Mouse (Mus musculus) CH12.LX (cell line): ENCODE data around the gene Tacr2. TPM values are rescaled to one million over a fixed set of nuclear protein-coding genes. Genes with fewer than 3 reads are reported as not detected.
A peak's percentile ranks its signal among the peaks of the same experiment; 100 is the strongest.

Experiments
- DNase-seq: peaks from one replicate; pipeline ENCODE4 v3.0.0-alpha.2; 2013; ENCODE audit errors: extremely low read depth
- H3K27ac ChIP-seq: 2 replicates; pipeline ENCODE4 v1.5.1; 2012; ENCODE audit warnings: low read depth, mild to moderate bottlenecking, control low read depth, moderate library complexity; ENCODE audit not compliant: insufficient read depth
- H3K27me3 ChIP-seq: replicated peaks from 2 replicates; pipeline ENCODE3; 2012; ENCODE audit warnings: inconsistent platforms
- H3K36me3 ChIP-seq, 2 experiments: replicated peaks in 1 of 2; 2 replicates each; pipeline versions ENCODE3 to v1.6.1; 2012; ENCODE audit warnings: inconsistent platforms in 1 of 2, low read length in 1 of 2, mild to moderate bottlenecking in 1 of 2, mixed read lengths in 1 of 2, moderate library complexity in 1 of 2; ENCODE audit not compliant: control insufficient read depth in 1 of 2, insufficient read depth in 1 of 2
- H3K4me1 ChIP-seq, 2 experiments: 2 replicates each; pipeline ENCODE4 v1.6.1; 2012; ENCODE audit warnings: inconsistent platforms in 1 of 2, moderate library complexity in 1 of 2; ENCODE audit not compliant: insufficient read depth in 2 of 2, control insufficient read depth in 1 of 2
- H3K4me2 ChIP-seq: 2 replicates; pipeline ENCODE4 v1.6.1; 2012; ENCODE audit warnings: low read depth, mild to moderate bottlenecking, control low read depth; ENCODE audit not compliant: poor library complexity, insufficient read depth, severe bottlenecking
- H3K4me3 ChIP-seq, 3 experiments: fragments of 150-350 bp in 1 of 3; sonication (generic) in 1 of 3; replicated peaks in 1 of 3; 2 replicates each; pipeline versions ENCODE3 to v1.5.1; 2011 to 2012; ENCODE audit warnings: low read depth in 2 of 3, low read length in 2 of 3, mild to moderate bottlenecking in 2 of 3, moderate library complexity in 2 of 3, control low read depth in 1 of 3, improper control_type of control experiment in 1 of 3, inconsistent platforms in 1 of 3, mixed read lengths in 1 of 3; ENCODE audit not compliant: poor library complexity in 1 of 3
- H3K79me2 ChIP-seq: replicated peaks from 2 replicates; pipeline ENCODE4 v1.6.1; 2012; ENCODE audit warnings: mild to moderate bottlenecking, moderate library complexity; ENCODE audit not compliant: control insufficient read depth, poor library complexity, insufficient read depth, severe bottlenecking; ENCODE audit errors: extremely low read depth
- H3K9ac ChIP-seq: 2 replicates; pipeline ENCODE4 v1.6.1; 2012; ENCODE audit warnings: low read depth, mild to moderate bottlenecking, control low read depth, moderate library complexity; ENCODE audit not compliant: insufficient read depth
- H3K9me3 ChIP-seq: replicated peaks from 2 replicates; pipeline ENCODE3; 2012; ENCODE audit warnings: low read length, inconsistent platforms, mixed read lengths
- CHD1 ChIP-seq: IDR thresholded peaks from 2 replicates; pipeline ENCODE4 v1.6.1; 2012; ENCODE audit warnings: low read depth, low read length, improper control_type of control experiment, inconsistent platforms
- CHD2 ChIP-seq: IDR thresholded peaks from 2 replicates; pipeline ENCODE4 v1.6.1; 2011; ENCODE audit warnings: low read length, improper control_type of control experiment
- E2F4 ChIP-seq: IDR thresholded peaks from 2 replicates; pipeline ENCODE4 v1.6.1; 2011; ENCODE audit warnings: low read depth, low read length, improper control_type of control experiment; ENCODE audit not compliant: insufficient replicate concordance
- ELF1 ChIP-seq: IDR thresholded peaks from 2 replicates; pipeline ENCODE4 v1.6.1; 2014; ENCODE audit warnings: low read depth, mild to moderate bottlenecking, inconsistent platforms, low read length, improper control_type of control experiment
- EP300 ChIP-seq: IDR thresholded peaks from 2 replicates; pipeline ENCODE4 v1.6.1; 2011; ENCODE audit warnings: low read length, improper control_type of control experiment
- GABPA ChIP-seq: IDR thresholded peaks from 2 replicates; pipeline ENCODE4 v1.6.1; 2012; ENCODE audit warnings: low read depth, low read length, improper control_type of control experiment, inconsistent platforms; ENCODE audit not compliant: insufficient replicate concordance
- HCFC1 ChIP-seq: IDR thresholded peaks from 2 replicates; pipeline ENCODE4 v1.6.1; 2012; ENCODE audit warnings: low read depth, mild to moderate bottlenecking, inconsistent platforms, low read length, improper control_type of control experiment
- IRF4 ChIP-seq: IDR thresholded peaks from 2 replicates; pipeline ENCODE4 v1.6.1; 2014; ENCODE audit warnings: low read depth, mild to moderate bottlenecking, inconsistent platforms, low read length, improper control_type of control experiment
- MAFK ChIP-seq: IDR thresholded peaks from 2 replicates; pipeline ENCODE4 v1.6.1; 2011; ENCODE audit warnings: low read length, improper control_type of control experiment; ENCODE audit not compliant: insufficient replicate concordance
- MAX ChIP-seq: IDR thresholded peaks from 2 replicates; pipeline ENCODE4 v1.6.1; 2011; ENCODE audit warnings: low read length, improper control_type of control experiment
- MXI1 ChIP-seq: IDR thresholded peaks from 2 replicates; pipeline ENCODE4 v1.6.1; 2011; ENCODE audit warnings: mild to moderate bottlenecking, low read depth, low read length, improper control_type of control experiment
- MYC ChIP-seq: IDR thresholded peaks from 2 replicates; pipeline ENCODE4 v1.6.1; 2011; ENCODE audit warnings: low read depth, mild to moderate bottlenecking, improper control_type of control experiment, low read length
- NELFE ChIP-seq: IDR thresholded peaks from 2 replicates; pipeline ENCODE4 v1.6.1; 2011; ENCODE audit warnings: low read depth, low read length, improper control_type of control experiment
- PAX5 ChIP-seq: IDR thresholded peaks from 2 replicates; pipeline ENCODE4 v1.6.1; 2012; ENCODE audit warnings: low read length, inconsistent platforms, mixed read lengths
- POLR2A ChIP-seq: IDR thresholded peaks from 2 replicates; pipeline ENCODE4 v1.6.1; 2011; ENCODE audit warnings: low read depth, mild to moderate bottlenecking, improper control_type of control experiment, low read length
- POLR2AphosphoS2 ChIP-seq: IDR thresholded peaks from 2 replicates; pipeline ENCODE4 v1.6.1; 2011; ENCODE audit warnings: low read depth, low read length, improper control_type of control experiment
- RAD21 ChIP-seq: IDR thresholded peaks from 2 replicates; pipeline ENCODE4 v1.6.1; 2011; ENCODE audit warnings: low read depth, mild to moderate bottlenecking, low read length, improper control_type of control experiment, moderate library complexity
- SIN3A ChIP-seq: IDR thresholded peaks from 2 replicates; pipeline ENCODE4 v1.6.1; 2012; ENCODE audit warnings: low read length, improper control_type of control experiment, inconsistent platforms
- SMC3 ChIP-seq: IDR thresholded peaks from 2 replicates; pipeline ENCODE4 v1.6.1; 2011; ENCODE audit warnings: low read depth, low read length, improper control_type of control experiment
- TCF12 ChIP-seq: IDR thresholded peaks from 2 replicates; pipeline ENCODE4 v1.6.1; 2014; ENCODE audit warnings: low read depth, mild to moderate bottlenecking, inconsistent platforms, low read length, improper control_type of control experiment
- USF1 ChIP-seq: IDR thresholded peaks from 2 replicates; pipeline ENCODE4 v1.6.1; 2014; ENCODE audit warnings: low read depth, mild to moderate bottlenecking, inconsistent platforms, low read length, improper control_type of control experiment
- USF2 ChIP-seq: conservative IDR thresholded peaks from 2 replicates; pipeline ENCODE4 v1.6.1; 2011; ENCODE audit warnings: low read depth, low read length, improper control_type of control experiment
- dilution Hi-C: fragments of 300-500 bp; cut with MboI; formaldehyde crosslinking; loops from 2 replicates; pipeline ENCODE4 v1.14.3; 2020; ENCODE audit warnings: low sequenced_read_pairs; ENCODE audit not compliant: extremely low pct_unique_long_range_greater_than_20kb, extremely low pct_ligation_motif_present
- in situ Hi-C: fragments of 300-500 bp; cut with MboI; formaldehyde crosslinking; loops from 3 replicates; pipeline ENCODE4 v1.14.3; 2019; ENCODE audit warnings: low sequenced_read_pairs, low pct_ligation_motif_present, low pct_unique_long_range_greater_than_20kb, mixed read lengths
- polyA plus RNA-seq: library from polyadenylated mRNA; unstranded; fragments of >175 nt; gene quantifications from 2 replicates; pipeline ENCODE4 v1.2.1, GENCODE M21; 2012; ENCODE audit warnings: low read depth; ENCODE audit not compliant: insufficient read length
- total RNA-seq, 2 experiments: library from RNA; depleted of rRNA; stranded (reverse); fragments of 300-350 nt in 1 of 2; fragments of >200 nt in 1 of 2; gene quantifications; 2 replicates each; pipeline ENCODE4 v1.2.3; 2012 to 2014

The Tacr2 gene
- total and polyA plus RNA-seq, 3 experiments: 0.04 to 0.24 (median 0.13) TPM

- Histone ChIP-seq H3K4me3 (no peak overlapping the region), H3K9ac (no peak overlapping the region), H3K79me2 (no peaks in the 10 kb centered on the region), H3K4me1 (peaks cover 3 to 4% of the 10 kb centered on the region in 2 experiments; a peak in 1 of 4 replicates), H3K27ac (no peak overlapping the region), H3K4me2 (no peak overlapping the region), H3K9me3 (no peaks in the 10 kb centered on the region), H3K36me3 (no peaks in the 10 kb centered on the region), H3K27me3 (peaks cover 55% of the 10 kb centered on the region)
- in situ Hi-C loops (no loop called here), dilution Hi-C loops (no loop called here)
- DNase-seq: no peak
- TF ChIP-seq POLR2A (no peak), NELFE (no peak), MAFK (no peak)
Measured at GRCm38 (mm10) chr10:62225839-62226238, 26.4 kb upstream of the Tacr2 start.

- no peaks in the 10 kb centered on the region for H3K9me3 ChIP-seq
- in situ Hi-C loops (no loop called here), dilution Hi-C loops (no loop called here)
- peaks cover 3 to 4% of the 10 kb centered on the region in 2 experiments; a peak in 1 of 4 replicates for H3K4me1 ChIP-seq
- no peaks in the 10 kb centered on the region for H3K36me3 ChIP-seq
- no peak overlapping the region for H3K27ac ChIP-seq
- DNase-seq: no peak
- TF ChIP-seq MAX (no peak), GABPA (no peak), E2F4 (no peak), CHD2 (no peak), USF2 (no peak), MXI1 (no peak), SMC3 (no peak), MYC (no peak), EP300 (no peak), CHD1 (no peak), SIN3A (no peak), POLR2AphosphoS2 (no peak)
- no peak overlapping the region for H3K9ac ChIP-seq
- no peak overlapping the region for H3K4me3 ChIP-seq
- no peak overlapping the region for H3K4me2 ChIP-seq
- peaks cover 62% of the 10 kb centered on the region for H3K27me3 ChIP-seq
- no peaks in the 10 kb centered on the region for H3K79me2 ChIP-seq
Measured at GRCm38 (mm10) chr10:62228126-62228525, 24.1 kb upstream of the Tacr2 start.

- dilution Hi-C loops (no loop called here), in situ Hi-C loops (no loop called here)
- no peak within 1 kb of the TSS for H3K9ac ChIP-seq
- no peak within 1 kb of the TSS for H3K27ac ChIP-seq
- no peaks in the 10 kb centered on the region for H3K79me2 ChIP-seq
- peaks cover 67% of the 10 kb centered on the region for H3K27me3 ChIP-seq
- peak within 1 kb of the TSS in 1 of 3 experiments; percentile 1 for H3K4me3 ChIP-seq
- peak; percentile 48 for DNase-seq
- peaks cover 3 to 4% of the 10 kb centered on the region in 2 experiments; a peak in 1 of 4 replicates for H3K4me1 ChIP-seq
- TF ChIP-seq TCF12 (0 out of 2 replicates have a peak, but pooled peaks have one; percentile 26), HCFC1 (no peak), ELF1 (0 out of 2 replicates have a peak, but pooled peaks have one; percentile 15), USF2 (no peak), USF1 (no peak), PAX5 (no peak), IRF4 (no peak), RAD21 (no peak), CHD1 (no peak)
- no peaks in the 10 kb centered on the region for H3K36me3 ChIP-seq
- no peaks in the 10 kb centered on the region for H3K9me3 ChIP-seq
- peak within 1 kb of the TSS; percentile 72 for H3K4me2 ChIP-seq
Measured at GRCm38 (mm10) chr10:62230708-62231394, 21.4 kb upstream of the Tacr2 start, which contains the start of gene Tspan15. Gene Tspan15, minus strand, starts transcription at chr10:62231251.
